In the genomic region with DNA sequence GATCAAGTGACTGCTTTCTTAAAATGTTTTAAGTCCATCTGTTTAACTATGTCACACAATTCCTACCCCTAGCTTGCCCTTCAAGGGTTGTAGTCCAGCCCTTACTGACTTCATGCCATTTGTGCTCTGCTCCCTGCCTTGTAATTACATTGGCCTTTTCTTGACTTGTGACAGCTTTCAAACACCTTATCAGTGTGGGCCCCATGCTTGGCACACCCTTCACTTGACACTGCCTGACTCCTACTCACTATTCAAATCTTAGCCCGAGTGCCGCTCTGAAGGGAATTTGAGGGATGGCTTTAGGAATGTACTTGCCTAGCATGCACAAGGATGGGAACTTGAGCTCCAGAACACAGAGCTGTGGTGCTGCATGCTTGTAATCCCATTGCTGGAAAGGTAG, we compare ENCODE assay signal across 20 mouse cellular contexts. TPM values are rescaled to one million over a fixed set of nuclear protein-coding genes. Genes with fewer than 3 reads are reported as not detected.
A peak's percentile ranks its signal among the peaks of the same experiment; 100 is the strongest.
DNase-seq lines count a peak whose midpoint lies in the region; ATAC-seq and TF ChIP-seq lines count a peak whose summit lies in the region.
"Had no signal": no experiment of that assay in that cellular context is flagged by ENCODE, and none has a peak within 500 bp of the region (broad histone marks: within the 10 kb centered on the region; RNA-seq: fewer than 3 reads in every experiment).

No protein-coding gene starts in this region.

- DNase-seq in lung, postnatal 0 days (ENCODE audit: low spot score), result no peak
- DNase-seq in lung, postnatal 10 days, result no peak
- DNase-seq in adrenal gland, postnatal 25 days, result no peak
- DNase-seq in cerebellum, adult 9-11 months, result no peak
- DNase-seq in cerebellum, postnatal 36 days, result no peak
- DNase-seq: cerebellum, adult 18-20 months; kidney, adult 18-20 months; kidney, postnatal 10 days; left cerebral cortex, postnatal 4 days; lung, postnatal 4 days; retina, postnatal 1 day; thymus, postnatal 14 days had no signal

- H3K27ac ChIP-seq in lung, postnatal 0 days (ENCODE audit: low read length), result no peak overlapping the region
- no peak overlapping the region for H3K27ac ChIP-seq in intestine, embryonic 16.5 days (ENCODE audit: low read length)
- H3K27ac ChIP-seq in liver, embryonic 16.5 days (ENCODE audit: low read length), result no peak overlapping the region; the same call in 1 of the 2 replicates
- H3K27ac ChIP-seq: hindbrain, embryonic 15.5 days; layer of hippocampus, adult 2 months; left cerebral cortex, adult 2 months had no signal

- H3K4me1 ChIP-seq in lung, postnatal 0 days (ENCODE audit: insufficient read depth, low read depth, low read length), result no peaks in the 10 kb centered on the region
- H3K4me1 ChIP-seq in intestine, embryonic 16.5 days (ENCODE audit: control insufficient read depth, insufficient read depth, low read length), result 0 out of 2 replicates have a peak, but pooled peaks cover 3% of the 10 kb centered on the region
- peaks cover 19% of the 10 kb centered on the region for H3K4me1 ChIP-seq in liver, embryonic 16.5 days (ENCODE audit: control insufficient read depth, low read depth, low read length)
- H3K4me1 ChIP-seq: hindbrain, embryonic 15.5 days had no signal

- WGBS in lung, postnatal 0 days, result 34% methylated on average over 2 of the region's 2 CpGs
- 64% methylated on average over 2 of the region's 2 CpGs for WGBS in intestine, embryonic 16.5 days
- WGBS in liver, embryonic 16.5 days (ENCODE audit: insufficient replicate concordance), result 44% methylated on average over 2 of the region's 2 CpGs

- H3K9me3 ChIP-seq in lung, postnatal 0 days (ENCODE audit: low read length), result no peaks in the 10 kb centered on the region
- H3K9me3 ChIP-seq in intestine, embryonic 16.5 days (ENCODE audit: control insufficient read depth, low read length), result no peaks in the 10 kb centered on the region
- no peaks in the 10 kb centered on the region for H3K9me3 ChIP-seq in liver, embryonic 16.5 days (replicated peaks; ENCODE audit: control insufficient read depth, low read length)
- H3K9me3 ChIP-seq: hindbrain, embryonic 15.5 days had no signal

- H3K36me3 ChIP-seq in lung, postnatal 0 days (ENCODE audit: insufficient read depth, low read length), result no peaks in the 10 kb centered on the region
- no peaks in the 10 kb centered on the region; the same call in 1 of the 2 replicates for H3K36me3 ChIP-seq in intestine, embryonic 16.5 days (ENCODE audit: control insufficient read depth, insufficient read depth, low read length)
- H3K36me3 ChIP-seq in liver, embryonic 16.5 days (ENCODE audit: control insufficient read depth, insufficient read depth), result peaks cover 3% of the 10 kb centered on the region

- no peak overlapping the region for H3K9ac ChIP-seq in lung, postnatal 0 days (replicated peaks; ENCODE audit: low read depth)
- no peak overlapping the region for H3K9ac ChIP-seq in intestine, embryonic 16.5 days (ENCODE audit: low read depth, low read length)
- H3K9ac ChIP-seq in liver, embryonic 16.5 days (ENCODE audit: low read depth, low read length), result no peak overlapping the region
- H3K9ac ChIP-seq: hindbrain, embryonic 15.5 days had no signal

- no peak for TF ChIP-seq EP300 in lung, postnatal 0 days (IDR thresholded peaks at IDR 0.05)

- no peak for TF ChIP-seq CTCF in lung, postnatal 0 days (IDR thresholded peaks at IDR 0.05)

- ATAC-seq in lung, postnatal 0 days, result 0 out of 2 replicates have a peak, but pooled peaks have one; percentile 23
- ATAC-seq in intestine, embryonic 16.5 days, result peak; percentile 71; the same call in 1 of the 2 replicates
- peak; percentile 88 for ATAC-seq in liver, embryonic 16.5 days (ENCODE audit: low read depth)
- ATAC-seq: forebrain, embryonic 14.5 days had no signal

- H3K4me3 ChIP-seq in lung, postnatal 0 days (ENCODE audit: low read depth, low read length), result no peak overlapping the region
- H3K4me3 ChIP-seq in intestine, embryonic 16.5 days (ENCODE audit: low read length), result no peak overlapping the region
- peak overlapping the region; percentile 1; the same call in 1 of the 2 replicates for H3K4me3 ChIP-seq in liver, embryonic 16.5 days (ENCODE audit: low read depth, low read length)
- H3K4me3 ChIP-seq: hindbrain, embryonic 15.5 days; layer of hippocampus, adult 2 months; left cerebral cortex, adult 2 months had no signal

- no peak overlapping the region for H3K4me2 ChIP-seq in lung, postnatal 0 days (replicated peaks; ENCODE audit: low read depth, low read length)
- no peak overlapping the region for H3K4me2 ChIP-seq in intestine, embryonic 16.5 days (ENCODE audit: low read depth, low read length)
- H3K4me2 ChIP-seq in liver, embryonic 16.5 days (ENCODE audit: low read depth, low read length), result peak overlapping the region; percentile 40
- H3K4me2 ChIP-seq: heart, embryonic 11.5 days; hindbrain, embryonic 15.5 days; midbrain, embryonic 11.5 days had no signal

- no peaks in the 10 kb centered on the region for H3K27me3 ChIP-seq in lung, postnatal 0 days (replicated peaks; ENCODE audit: insufficient read depth, low read length)
- no peaks in the 10 kb centered on the region for H3K27me3 ChIP-seq in intestine, embryonic 16.5 days (replicated peaks; ENCODE audit: control insufficient read depth, insufficient read depth, low read length)
- no peaks in the 10 kb centered on the region for H3K27me3 ChIP-seq in liver, embryonic 16.5 days (ENCODE audit: control insufficient read depth, insufficient read depth, low read depth, low read length)
- H3K27me3 ChIP-seq: hindbrain, embryonic 15.5 days had no signal

RNA-seq across cellular contexts. Expression of gene Tpst1, which starts 24.7 kb away (rescaled TPM):
- polyA plus RNA-seq in lung, postnatal 0 days (2015; fragmentation: Nextera tagmentation; extraction: Ambion mirVana), result 31.5 and 36.9 TPM in 2 replicates
- polyA plus RNA-seq in intestine, embryonic 16.5 days (2015; fragmentation: Nextera tagmentation; extraction: Ambion mirVana), result 46.4 and 51.7 TPM in 2 replicates
- 19.6 and 20.9 TPM in 2 replicates for polyA plus RNA-seq in liver, embryonic 16.5 days (2015; fragmentation: Nextera tagmentation; extraction: Ambion mirVana)
- 48.5 and 55.1 TPM in 2 replicates for total RNA-seq in adrenal gland, postnatal 25 days (2021)

RNA-seq across cellular contexts. Expression of gene Kctd7, which starts 46.8 kb away (rescaled TPM):
- 5.1 and 5.5 TPM in 2 replicates for polyA plus RNA-seq in lung, postnatal 0 days (2015; fragmentation: Nextera tagmentation; extraction: Ambion mirVana)
- 3.7 and 4.1 TPM in 2 replicates for polyA plus RNA-seq in intestine, embryonic 16.5 days (2015; fragmentation: Nextera tagmentation; extraction: Ambion mirVana)
- polyA plus RNA-seq in liver, embryonic 16.5 days (2015; fragmentation: Nextera tagmentation; extraction: Ambion mirVana), result 5.7 and 7.0 TPM in 2 replicates
- total RNA-seq in adrenal gland, postnatal 25 days (2021), result 18.1 and 21.6 TPM in 2 replicates

Comparison
In these comparisons a context has a peak if more than half of its experiments do, and no peak if none do; other contexts are left out.
1. ATAC-seq: peak in every context shown above with its lines; median percentile 88 in liver, embryonic 16.5 days; 71 in intestine, embryonic 16.5 days; 23 in lung, postnatal 0 days.